Mouse (Mus musculus): ENCODE results near the gene Ces1b. TPM values are rescaled to one million over a fixed set of nuclear protein-coding genes. Genes with fewer than 3 reads are reported as not detected.
A peak's percentile ranks its signal among the peaks of the same experiment; 100 is the strongest.

Ces1b gene
- total RNA-seq (2021) = not detected
- long read RNA-seq, experiment 1 = 0 reads
- long read RNA-seq, experiment 2 = 0 reads

DNA sequence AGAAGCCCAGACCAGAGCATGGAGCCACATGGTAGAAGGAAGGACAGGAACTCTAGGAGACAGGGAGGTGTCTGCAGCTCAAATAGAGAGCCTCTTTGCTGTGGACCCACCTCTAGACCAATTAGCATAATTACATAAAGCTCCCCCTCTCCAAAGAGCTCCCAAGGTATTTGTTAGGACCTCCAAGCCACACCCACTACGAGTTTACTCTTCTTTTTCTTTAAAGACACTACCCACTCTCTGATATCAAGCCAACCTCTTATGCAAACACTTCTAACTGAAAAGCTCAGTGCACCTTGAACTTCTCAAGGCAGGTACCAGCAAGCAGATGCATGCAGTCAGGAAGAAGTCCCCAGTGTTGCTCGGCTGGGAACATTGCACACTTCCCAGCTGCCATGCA lies at the start of gene Ces1b:
TSS of gene Ces1b (minus strand) at position 131 of the 400 bp plus-strand sequence.
- intact Hi-C loops (cut with DNase I) = no loop called here
- no peak for DNase-seq (ENCODE audit: low spot score in 2 of 2)

DNA sequence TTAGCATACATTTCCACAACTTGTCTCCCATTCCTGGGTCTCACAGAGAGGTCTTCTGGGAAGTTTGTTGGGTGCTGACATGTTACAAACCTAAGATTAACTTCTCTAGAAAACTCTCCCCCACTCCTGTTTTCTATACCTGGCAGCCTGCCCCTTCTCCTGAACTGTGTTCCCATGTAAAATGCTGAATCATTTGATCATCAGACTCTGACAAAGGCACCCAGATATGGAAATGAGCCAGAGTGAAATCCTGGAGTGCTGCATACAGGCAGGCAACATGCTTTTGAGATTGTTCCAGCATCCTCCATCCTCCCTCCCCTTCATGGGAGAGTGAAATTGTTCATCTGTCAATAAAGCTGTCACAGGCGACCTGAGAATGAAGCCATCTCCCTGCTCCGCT lies 46.7 kb upstream of the Ces1b start:
- intact Hi-C loops (cut with DNase I) = no loop called here
- DNase-seq (ENCODE audit: low spot score in 2 of 2) = no peak

DNA sequence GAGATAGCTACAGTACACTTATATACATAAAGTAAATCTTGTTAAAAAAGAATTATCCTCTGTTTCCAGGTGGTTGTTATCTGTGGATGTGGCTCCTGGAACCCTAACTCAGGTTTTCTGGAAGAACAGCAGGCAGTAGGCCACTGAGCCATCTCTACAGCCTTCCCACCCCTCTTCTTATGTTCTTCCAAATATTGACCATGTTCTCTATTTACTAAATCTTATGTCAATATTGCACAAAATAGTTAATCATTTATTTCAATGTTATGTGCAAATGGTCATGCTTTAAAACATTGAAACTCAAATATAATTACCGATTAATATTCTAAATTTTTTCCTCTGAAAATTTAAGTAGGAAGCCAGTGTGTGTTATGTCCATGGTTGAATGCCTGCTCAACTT lies 42.2 kb upstream of the Ces1b start:
- intact Hi-C loops (cut with DNase I) = no loop called here
- no peak for DNase-seq (ENCODE audit: low spot score in 2 of 2)

DNA sequence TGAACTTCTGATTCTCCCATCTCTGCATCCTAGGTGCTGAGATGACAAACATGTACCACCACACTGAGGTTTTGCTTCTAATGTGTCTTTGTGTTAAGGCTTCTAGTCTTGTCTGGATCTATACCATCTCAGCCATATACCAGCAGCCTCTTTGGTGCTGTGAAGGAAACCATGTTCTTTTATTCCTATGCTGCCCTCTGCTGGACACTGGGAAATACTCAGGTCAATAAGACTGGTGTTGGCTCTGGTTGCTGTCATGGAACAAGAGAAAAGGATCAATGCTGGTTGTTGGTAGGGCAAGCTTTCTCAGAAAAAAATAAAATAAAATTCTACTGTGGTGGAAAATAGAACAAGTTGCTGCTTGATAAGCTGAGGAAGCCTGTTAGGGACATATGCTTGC lies 15.6 kb upstream of the Ces1b start:
- peak; percentile 35 to 55 for DNase-seq (ENCODE audit: low spot score in 2 of 2)
- intact Hi-C loops (cut with DNase I) = loop anchor here (1.0 kb wide), 1 partner anchor 84 kb away; no protein-coding TSS in a partner anchor

DNA sequence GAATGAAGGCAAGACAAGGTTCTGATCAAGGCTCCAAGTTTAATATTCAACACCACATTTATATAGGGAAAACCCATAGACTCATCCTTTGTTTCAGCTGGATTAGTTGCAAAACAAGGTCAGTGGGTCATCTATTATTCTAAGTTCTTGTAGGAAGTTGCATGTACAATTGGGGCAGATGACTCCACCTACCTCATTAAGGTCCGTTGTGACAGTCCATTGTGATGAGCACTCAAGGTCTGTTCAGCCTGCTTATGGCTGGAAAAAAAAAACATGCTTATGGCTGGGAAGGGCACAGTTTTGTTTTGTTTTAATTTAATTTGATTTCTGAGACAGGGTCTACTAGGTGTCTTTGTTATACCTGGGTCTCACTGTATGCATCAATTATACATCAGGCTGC lies 11.5 kb upstream of the Ces1b start:
- DNase-seq (ENCODE audit: low spot score in 2 of 2) = no peak
- intact Hi-C loops (cut with DNase I) = no loop called here

DNA sequence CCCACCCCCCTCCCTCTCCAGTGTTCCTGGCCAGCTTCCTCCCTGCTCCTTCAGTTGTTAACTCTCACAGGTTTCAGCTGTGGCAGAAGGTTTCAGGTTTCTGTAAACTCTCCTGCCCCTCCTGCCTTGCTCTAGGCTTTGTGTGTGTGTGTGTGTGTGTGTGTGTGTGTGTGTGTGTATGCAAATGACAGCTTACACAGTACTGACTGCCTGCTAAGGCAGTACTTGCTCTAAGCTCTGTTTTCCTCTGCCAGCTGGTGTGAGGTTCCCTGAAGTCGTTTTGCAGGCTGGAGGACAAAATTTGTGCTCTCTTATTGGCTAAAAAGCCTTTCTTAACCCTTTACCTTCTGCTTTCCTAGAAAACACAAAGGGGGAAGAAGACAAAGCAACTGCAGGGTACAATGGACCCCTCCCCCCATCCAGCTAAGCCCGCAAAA lies 8.9 kb upstream of the Ces1b start:
- peak in 1 of 2 experiments; percentile 0 for DNase-seq (ENCODE audit: low spot score in 2 of 2)
- intact Hi-C loops (cut with DNase I) = no loop called here

DNA sequence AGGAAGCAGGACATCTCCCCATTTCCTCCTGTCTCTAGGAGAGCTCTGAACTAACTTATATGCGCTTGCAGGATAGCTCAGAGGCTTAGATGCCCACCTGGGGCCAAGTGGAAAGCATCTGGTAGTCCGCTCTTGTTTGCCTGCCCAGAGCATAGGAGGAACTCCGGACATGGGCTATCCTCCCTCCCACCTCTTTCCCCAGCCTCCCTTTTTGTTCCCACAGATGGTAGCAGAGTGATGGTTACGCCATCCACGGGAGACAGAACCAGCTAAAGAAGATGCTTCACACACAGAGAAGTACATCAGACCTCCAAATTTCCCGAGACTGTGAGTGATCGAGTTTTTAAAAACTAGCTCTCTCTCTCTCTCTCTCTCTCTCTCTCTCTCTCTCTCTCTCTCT lies 8.4 kb upstream of the Ces1b start:
- DNase-seq (ENCODE audit: low spot score in 2 of 2) = no peak
- intact Hi-C loops (cut with DNase I) = no loop called here

DNA sequence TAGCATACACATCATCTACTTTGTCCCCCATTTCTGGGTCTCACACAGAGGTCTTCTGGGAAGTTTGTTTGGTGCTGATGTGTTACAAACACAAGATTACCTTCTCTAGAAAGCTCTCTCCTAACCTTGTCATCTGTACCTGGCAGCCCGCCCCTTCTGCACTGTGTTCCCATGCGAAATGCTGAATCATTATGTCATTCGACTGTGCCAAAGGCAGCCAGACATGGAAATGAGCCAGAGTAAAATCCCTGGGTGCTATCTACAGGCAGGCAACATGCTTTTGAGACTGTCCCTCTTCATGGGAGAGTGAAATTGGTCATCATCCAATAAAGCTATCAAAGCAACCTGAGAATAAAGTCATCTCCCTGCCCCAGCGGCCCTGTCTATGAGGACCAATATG lies 4.6 kb downstream of the Ces1b start:
- DNase-seq (ENCODE audit: low spot score in 2 of 2) = no peak
- intact Hi-C loops (cut with DNase I) = no loop called here

DNA sequence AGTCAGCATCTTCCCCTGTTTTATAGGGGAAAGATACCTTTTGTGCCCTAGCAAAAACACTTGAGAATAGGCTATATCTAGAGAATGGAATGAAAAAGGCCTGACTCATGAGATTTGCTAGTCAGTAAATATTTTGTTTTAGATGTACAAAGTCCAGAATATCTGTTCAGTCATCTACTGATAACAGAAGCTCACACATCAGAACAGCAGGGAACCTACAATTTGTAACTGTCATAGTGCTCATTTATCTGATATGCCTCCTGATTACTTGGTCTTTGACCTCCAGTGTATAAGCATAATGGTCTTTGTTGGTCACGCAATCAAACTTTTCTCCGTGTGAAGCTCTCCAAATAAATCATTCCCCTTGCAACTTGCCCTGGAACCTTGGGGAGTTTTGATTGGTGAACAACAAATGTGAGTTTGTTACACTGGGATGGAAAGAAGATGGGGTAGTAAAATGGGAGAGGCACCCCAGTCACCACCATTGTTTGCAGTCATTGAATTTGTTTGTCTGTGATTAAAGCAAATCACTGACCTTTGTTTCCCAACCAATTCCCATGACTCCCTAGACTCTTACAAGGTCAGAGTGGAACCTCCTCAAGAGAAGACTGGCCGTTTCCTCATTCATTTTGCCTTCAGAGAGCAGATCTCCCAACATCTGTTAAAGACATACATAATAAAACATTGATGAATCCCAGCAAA lies 16.2 kb downstream of the Ces1b start:
- no peak for DNase-seq (ENCODE audit: low spot score in 2 of 2)
- intact Hi-C loops (cut with DNase I) = no loop called here

DNA sequence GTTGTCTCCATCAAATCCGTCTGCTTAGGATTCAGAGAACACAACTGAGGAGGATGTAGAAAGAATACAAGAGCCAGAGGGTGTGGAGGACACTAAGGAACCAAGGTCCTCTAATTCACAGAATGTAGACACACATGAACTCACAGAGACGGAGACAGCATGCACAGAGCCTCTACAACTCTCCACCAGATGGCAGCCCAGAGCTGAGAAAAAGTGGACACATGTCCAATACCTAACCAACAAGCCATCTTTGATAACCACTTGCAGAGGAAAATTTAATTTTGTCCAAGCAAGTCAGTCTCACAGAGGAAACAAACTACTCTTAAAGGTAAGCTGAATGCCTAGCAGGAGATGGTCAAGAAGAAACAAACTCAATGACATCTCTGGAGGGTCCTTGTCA lies 20.6 kb downstream of the Ces1b start:
- intact Hi-C loops (cut with DNase I) = loop anchor here (5.0 to 10.0 kb wide), 2 partner anchors 338 to 366 kb away; no protein-coding TSS in a partner anchor
- peak; percentile 26 to 73 for DNase-seq (ENCODE audit: low spot score in 2 of 2)

DNA sequence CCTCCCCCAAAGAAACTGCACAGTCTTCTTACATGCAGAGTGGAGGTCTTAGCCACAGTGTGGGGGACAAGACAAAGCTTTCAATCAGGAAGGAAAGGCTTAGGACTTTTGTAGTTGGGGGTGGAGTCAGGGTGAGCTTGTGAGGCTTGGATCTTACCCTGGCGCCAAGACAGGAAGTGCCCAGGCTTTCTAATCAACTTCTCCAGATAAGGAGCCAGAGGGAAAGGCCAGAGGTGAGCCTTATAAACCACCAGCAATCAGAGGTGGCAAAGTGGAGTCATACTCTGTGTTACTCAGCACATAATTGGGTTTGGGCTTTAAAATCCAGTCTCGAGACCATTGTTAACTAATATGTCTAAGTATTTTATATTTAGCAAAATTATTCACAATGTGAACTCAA lies 24.6 kb downstream of the Ces1b start:
- intact Hi-C loops (cut with DNase I) = loop anchor here (5.0 to 10.0 kb wide), 2 partner anchors 342 to 370 kb away; no protein-coding TSS in a partner anchor
- no peak for DNase-seq (ENCODE audit: low spot score in 2 of 2)

DNA sequence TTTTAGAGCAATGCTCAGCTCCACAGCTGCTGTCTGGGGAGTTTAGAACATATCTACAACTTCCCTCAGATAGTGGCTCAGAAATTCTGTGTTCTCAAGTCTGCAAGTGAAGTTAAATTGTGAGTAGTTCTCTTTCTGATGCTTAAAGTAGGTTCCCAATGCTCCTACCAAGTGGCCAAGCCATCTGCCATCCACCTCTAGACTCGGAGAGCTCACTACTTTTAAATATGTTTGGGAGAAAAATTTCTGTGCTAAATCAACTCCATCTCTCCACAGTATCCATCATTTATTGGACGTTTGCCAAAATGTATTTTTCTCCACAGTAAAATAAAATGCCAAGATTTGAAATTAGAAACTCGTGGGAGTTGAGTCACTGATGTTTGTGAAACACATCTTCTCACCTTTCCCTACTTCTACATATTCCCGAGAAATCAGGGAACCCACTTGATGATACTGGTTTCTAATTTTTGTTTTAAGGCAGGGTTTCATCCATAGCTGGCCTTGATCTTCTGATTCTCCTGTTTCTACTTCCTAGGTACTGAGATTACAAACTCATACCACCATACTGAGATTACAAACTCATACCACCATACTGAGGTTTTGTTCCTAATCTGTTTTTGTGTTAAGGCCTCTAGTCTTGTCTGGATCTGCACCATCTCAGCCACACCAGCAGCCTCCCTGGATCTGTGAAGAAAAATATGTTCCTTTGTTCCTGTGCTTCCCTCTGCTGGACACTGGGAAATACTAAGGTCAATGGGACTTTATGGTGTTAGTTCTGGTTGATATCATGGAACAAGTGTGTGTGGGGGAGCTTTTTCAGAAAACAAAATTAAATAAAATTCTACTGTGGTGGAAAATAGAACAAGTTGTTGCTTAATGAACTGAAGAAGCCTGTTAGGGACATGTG lies 31.1 kb downstream of the Ces1b start:
- intact Hi-C loops (cut with DNase I) = no loop called here
- DNase-seq (ENCODE audit: low spot score in 2 of 2) = peak; percentile 38 to 59

DNA sequence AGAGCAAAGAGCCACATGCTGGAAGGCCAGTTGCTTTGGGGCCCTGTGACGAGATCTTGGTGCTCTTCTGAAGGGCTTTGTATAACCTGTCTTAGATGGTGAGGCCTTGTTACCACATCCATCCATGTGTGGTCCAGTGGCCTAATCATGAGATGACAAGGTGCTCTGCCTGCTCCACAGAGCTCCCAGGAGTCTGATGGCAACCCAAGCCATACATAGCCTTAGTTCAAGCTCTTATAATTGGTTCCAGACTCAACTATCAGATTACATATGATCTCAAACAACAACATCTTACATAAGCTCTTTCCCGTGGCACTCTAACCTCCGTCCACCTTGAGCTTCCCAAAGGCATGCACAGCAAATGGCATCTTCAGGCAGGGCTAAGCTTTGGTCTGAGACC lies 31.7 kb downstream of the Ces1b start, which contains the start of gene Ces1a:
TSS of gene Ces1a (minus strand) at position 101 of the 400 bp plus-strand sequence.
- no peak for DNase-seq (ENCODE audit: low spot score in 2 of 2)
- intact Hi-C loops (cut with DNase I) = no loop called here

DNA sequence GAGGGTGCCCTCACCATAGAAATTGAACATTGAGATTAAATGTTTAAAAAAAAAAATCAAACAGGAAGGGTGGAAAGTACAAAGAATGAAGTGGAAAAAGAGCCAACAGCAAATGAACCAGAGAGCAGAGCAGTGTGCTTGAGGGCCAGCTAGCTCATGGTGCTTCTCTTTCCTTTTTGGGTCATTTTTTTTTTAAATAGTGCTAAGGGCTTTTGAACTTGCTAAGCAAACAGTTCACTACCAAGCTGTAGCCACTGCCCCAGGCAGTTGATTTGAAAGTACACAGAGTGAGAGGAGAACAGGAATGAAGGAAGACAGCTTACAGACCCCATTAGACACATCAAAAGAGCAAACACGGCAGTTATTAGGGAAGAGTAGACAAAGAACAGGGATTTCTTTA lies 36.7 kb downstream of the Ces1b start:
- DNase-seq (ENCODE audit: low spot score in 2 of 2) = no peak
- intact Hi-C loops (cut with DNase I) = no loop called here

DNA sequence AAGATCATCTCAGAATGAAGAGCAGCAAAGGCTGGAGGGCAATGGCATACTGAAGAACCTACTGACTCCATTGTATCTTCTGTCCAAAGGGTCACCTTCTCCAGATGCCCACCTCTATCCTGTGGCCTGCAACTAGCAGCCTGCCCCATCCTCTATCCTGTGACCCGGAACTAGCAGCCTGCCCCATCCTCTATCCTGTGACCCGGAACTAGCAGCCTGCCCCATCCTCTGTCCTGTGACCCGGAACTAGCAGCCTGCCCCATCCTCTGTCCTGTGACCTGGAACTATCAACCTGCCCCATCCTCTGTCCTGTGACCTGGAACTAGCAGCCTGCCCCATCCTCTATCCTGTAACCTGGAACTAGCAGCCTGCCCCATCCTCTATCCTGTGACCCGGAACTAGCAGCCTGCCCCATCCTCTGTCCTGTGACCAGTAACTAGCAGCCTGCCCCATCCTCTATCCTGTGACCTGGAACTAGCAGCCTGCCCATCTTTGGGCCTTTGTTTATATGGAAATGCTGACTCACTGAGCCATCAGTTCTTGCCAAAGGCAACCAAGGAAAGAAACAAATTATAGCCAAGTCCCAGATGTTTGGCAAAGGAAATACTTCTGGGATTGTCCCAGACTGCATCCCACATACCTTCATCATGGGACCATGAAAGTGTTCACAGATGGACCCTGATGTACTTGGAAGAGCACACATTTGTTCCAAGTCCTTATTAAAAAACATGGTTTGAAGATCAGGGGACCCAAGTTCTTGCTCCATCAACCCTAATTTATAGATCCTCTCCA lies 38.8 kb downstream of the Ces1b start:
- DNase-seq (ENCODE audit: low spot score in 2 of 2) = no peak
- intact Hi-C loops (cut with DNase I) = no loop called here

DNA sequence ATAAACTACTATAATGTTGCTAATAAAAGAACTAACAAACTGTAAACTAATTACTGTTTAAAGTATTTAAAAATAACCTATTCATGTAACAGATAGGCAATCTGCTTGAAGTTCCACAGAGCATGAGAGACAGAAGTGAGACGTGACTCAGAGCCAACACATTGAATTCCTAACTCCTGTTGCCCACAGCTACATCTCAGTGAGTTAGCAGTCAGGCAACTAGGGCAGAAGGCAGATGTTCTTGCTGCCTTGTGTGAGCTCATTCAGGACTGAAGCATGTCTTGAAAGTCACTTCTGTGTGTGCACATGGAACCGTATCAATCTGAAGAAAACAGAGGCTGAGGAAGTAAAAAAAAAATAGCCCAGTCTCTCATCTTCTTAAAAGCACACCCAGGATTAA lies 39.6 kb downstream of the Ces1b start:
- intact Hi-C loops (cut with DNase I) = no loop called here
- DNase-seq (ENCODE audit: low spot score in 2 of 2) = peak; percentile 25 to 61

DNA sequence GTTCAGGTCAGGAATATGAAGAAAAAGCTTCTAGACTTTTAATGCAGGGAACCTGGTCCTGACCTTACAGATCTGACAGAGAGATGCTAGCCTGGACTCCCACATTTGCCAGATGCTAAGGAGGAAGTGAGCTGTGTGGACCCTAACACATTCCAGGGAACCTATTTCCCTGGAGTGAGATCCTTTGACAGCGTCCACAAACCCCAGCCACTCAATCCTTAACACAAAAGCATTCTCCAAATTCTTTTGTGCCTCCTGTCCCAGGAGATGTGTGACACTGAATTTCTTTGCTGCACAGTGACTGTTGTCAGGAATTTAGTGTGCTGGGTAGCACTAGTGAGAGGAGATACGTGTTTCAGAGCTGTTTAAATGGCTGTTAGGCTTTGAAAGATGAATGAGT lies 41.0 kb downstream of the Ces1b start:
- DNase-seq (ENCODE audit: low spot score in 2 of 2) = no peak
- intact Hi-C loops (cut with DNase I) = no loop called here

DNA sequence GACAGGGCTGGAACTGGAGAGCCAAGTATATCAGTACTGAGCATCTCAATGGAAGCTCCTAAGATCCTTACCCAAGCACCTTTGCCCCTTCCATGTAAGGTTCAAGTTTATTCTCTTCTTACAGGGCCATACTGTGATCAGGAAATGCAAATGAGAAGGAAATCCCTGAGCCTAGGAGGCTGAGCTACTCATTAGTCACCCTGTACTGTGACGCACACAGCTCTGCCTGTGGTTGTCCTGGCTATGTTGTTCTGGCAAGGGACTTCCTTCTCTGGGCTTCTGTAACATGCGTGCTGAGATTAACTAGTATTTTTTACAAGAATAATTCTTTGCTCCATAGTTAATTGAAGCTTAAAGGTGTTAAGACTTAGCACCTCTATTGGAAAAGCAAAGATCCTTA lies 49.2 kb downstream of the Ces1b start:
- intact Hi-C loops (cut with DNase I) = no loop called here
- DNase-seq (ENCODE audit: low spot score in 2 of 2) = no peak

DNA sequence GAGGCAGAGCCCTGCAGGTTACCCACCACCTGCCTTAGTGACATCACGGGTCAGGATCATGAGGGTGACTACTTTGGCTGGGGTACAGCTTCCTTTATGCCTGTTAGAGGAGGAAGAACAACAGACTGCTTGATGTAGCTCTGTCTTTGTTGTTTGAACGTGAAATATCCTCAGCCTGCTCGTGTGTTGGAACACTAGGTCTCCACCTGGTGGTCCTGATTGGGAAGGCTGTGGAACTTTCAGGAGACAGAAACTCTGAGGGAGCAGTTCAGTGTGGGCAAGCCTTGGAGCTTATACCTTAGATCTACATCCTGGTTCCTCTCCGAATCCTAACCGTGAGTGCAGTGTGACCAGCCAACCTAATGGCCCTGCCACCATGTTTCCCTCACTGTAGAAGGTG lies 58.1 kb downstream of the Ces1b start:
- intact Hi-C loops (cut with DNase I) = no loop called here
- no peak for DNase-seq (ENCODE audit: low spot score in 2 of 2)

DNA sequence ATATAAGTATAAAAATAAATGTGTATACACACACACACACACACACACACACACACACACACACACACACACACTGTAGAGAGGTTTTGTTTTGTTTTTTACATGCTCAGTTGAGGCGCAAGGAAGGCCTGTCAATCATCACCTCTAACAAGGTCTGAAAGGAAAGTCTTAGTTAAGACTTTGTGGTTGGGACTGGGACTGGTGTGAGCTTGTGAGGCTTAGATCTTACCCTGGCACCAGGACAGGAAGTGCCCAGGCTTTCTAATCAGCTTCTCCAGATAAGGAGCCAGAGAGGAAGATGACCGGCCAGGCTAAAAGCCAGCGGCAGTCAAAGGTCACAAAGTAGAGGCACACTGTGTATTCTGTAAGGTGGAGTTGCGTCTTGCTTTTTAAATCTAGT lies 65.5 kb downstream of the Ces1b start:
- intact Hi-C loops (cut with DNase I) = loop anchor here (10.0 kb wide), 1 partner anchor 131 kb away; no protein-coding TSS in a partner anchor

More for the DNA sequence above, 65.5 kb downstream of the Ces1b start:
- no peak for DNase-seq (ENCODE audit: low spot score in 2 of 2)

All from left cerebral cortex, postnatal 14 days (tissue).